Mouse (Mus musculus) MEL (cell line): ENCODE measurements around the gene Adgrb3. TPM values are rescaled to one million over a fixed set of nuclear protein-coding genes. Genes with fewer than 3 reads are reported as not detected.

Source experiments
- DNase-seq: peaks from one replicate; pipeline ENCODE4 v3.0.0; 2011; ENCODE audit warnings: low read depth, low spot score
- H3K27ac ChIP-seq: 2 replicates; pipeline ENCODE4 v1.5.1; 2012; ENCODE audit warnings: low read depth, mild to moderate bottlenecking, control low read depth, low read length, moderate library complexity; ENCODE audit not compliant: control insufficient read depth
- H3K27me3 ChIP-seq, 2 experiments: fragments of 150-350 bp in 1 of 2; sonication (generic) in 1 of 2; 2 replicates each; pipeline ENCODE4 v1.6.1; 2012; ENCODE audit warnings: low read length in 2 of 2, mild to moderate bottlenecking in 2 of 2, improper control_type of control experiment in 1 of 2, moderate library complexity in 1 of 2; ENCODE audit not compliant: insufficient read depth in 2 of 2, control insufficient read depth in 1 of 2
- H3K36me3 ChIP-seq, 2 experiments: 2 replicates each; pipeline ENCODE4 v1.6.1; 2012 to 2014; ENCODE audit warnings: low read length in 2 of 2, improper control_type of control experiment in 1 of 2, inconsistent platforms in 1 of 2, mild to moderate bottlenecking in 1 of 2; ENCODE audit not compliant: insufficient read depth in 2 of 2, control insufficient read depth in 1 of 2
- H3K4me1 ChIP-seq, 2 experiments: fragments of 150-350 bp in 1 of 2; sonication (generic) in 1 of 2; 2 replicates each; pipeline ENCODE4 v1.6.1; 2012; ENCODE audit warnings: low read length in 2 of 2, improper control_type of control experiment in 1 of 2, mild to moderate bottlenecking in 1 of 2; ENCODE audit not compliant: insufficient read depth in 2 of 2, control insufficient read depth in 1 of 2
- H3K4me3 ChIP-seq, 2 experiments: fragments of 150-350 bp in 1 of 2; sonication (generic) in 1 of 2; 2 replicates each; pipeline ENCODE4 v1.5.1; 2012; ENCODE audit warnings: low read depth in 2 of 2, low read length in 2 of 2, mild to moderate bottlenecking in 2 of 2, moderate library complexity in 2 of 2, control low read depth in 1 of 2, improper control_type of control experiment in 1 of 2; ENCODE audit not compliant: control insufficient read depth in 1 of 2, insufficient read depth in 1 of 2
- H3K79me2 ChIP-seq: 2 replicates; pipeline ENCODE4 v1.6.1; 2012; ENCODE audit warnings: mild to moderate bottlenecking, low read length, moderate library complexity; ENCODE audit not compliant: control insufficient read depth, poor library complexity, insufficient read depth
- H3K9ac ChIP-seq: 2 replicates; pipeline ENCODE4 v1.6.1; 2012; ENCODE audit warnings: low read depth, mild to moderate bottlenecking, control low read depth, low read length, moderate library complexity; ENCODE audit not compliant: control insufficient read depth, poor library complexity, severe bottlenecking
- H3K9me3 ChIP-seq: fragments of 150-350 bp; sonication (generic); replicated peaks from 2 replicates; pipeline ENCODE4 v1.6.1; 2012; ENCODE audit warnings: mild to moderate bottlenecking, low read length, improper control_type of control experiment, moderate library complexity; ENCODE audit not compliant: insufficient read depth
- BHLHE40 ChIP-seq: IDR thresholded peaks from 2 replicates; pipeline ENCODE4 v1.6.1; 2012; ENCODE audit warnings: low read depth, mild to moderate bottlenecking, inconsistent platforms, low read length, improper control_type of control experiment, borderline replicate concordance
- E2F4 ChIP-seq: IDR thresholded peaks from 2 replicates; pipeline ENCODE4 v1.6.1; 2011; ENCODE audit warnings: low read depth, low read length, improper control_type of control experiment, borderline replicate concordance
- EP300 ChIP-seq, 2 experiments: IDR thresholded peaks; 2 replicates each; pipeline ENCODE4 v1.6.1; 2011; ENCODE audit warnings: improper control_type of control experiment in 2 of 2, low read length in 2 of 2, low read depth in 1 of 2, mild to moderate bottlenecking in 1 of 2
- ETS1 ChIP-seq: IDR thresholded peaks from 2 replicates; pipeline ENCODE4 v1.6.1; 2012; ENCODE audit warnings: low read depth, mild to moderate bottlenecking, inconsistent platforms, low read length, improper control_type of control experiment, moderate library complexity
- GATA1 ChIP-seq: IDR thresholded peaks from 2 replicates; pipeline ENCODE4 v1.6.1; 2011; ENCODE audit warnings: low read depth, low read length, improper control_type of control experiment
- JUND ChIP-seq: IDR thresholded peaks from 2 replicates; pipeline ENCODE4 v1.6.1; 2011; ENCODE audit warnings: low read depth, mild to moderate bottlenecking, improper control_type of control experiment, low read length
- KAT2A ChIP-seq: conservative IDR thresholded peaks from 2 replicates; pipeline ENCODE4 v1.6.1; 2012; ENCODE audit warnings: low read depth, low read length, improper control_type of control experiment, inconsistent platforms
- MAFK ChIP-seq: IDR thresholded peaks from 2 replicates; pipeline ENCODE4 v1.6.1; 2011; ENCODE audit warnings: low read depth, mild to moderate bottlenecking, low read length, improper control_type of control experiment, borderline replicate concordance
- MAX ChIP-seq: IDR thresholded peaks from 2 replicates; pipeline ENCODE4 v1.6.1; 2011; ENCODE audit warnings: low read length, improper control_type of control experiment
- MAZ ChIP-seq: IDR thresholded peaks from 2 replicates; pipeline ENCODE4 v1.6.1; 2012; ENCODE audit warnings: low read depth, mild to moderate bottlenecking, inconsistent platforms, low read length, improper control_type of control experiment
- MEF2A ChIP-seq: IDR thresholded peaks from 2 replicates; pipeline ENCODE4 v1.6.1; 2014; ENCODE audit warnings: low read depth, mild to moderate bottlenecking, inconsistent platforms, low read length, improper control_type of control experiment; ENCODE audit not compliant: poor library complexity, insufficient replicate concordance, severe bottlenecking; ENCODE audit errors: extremely low read depth
- MXI1 ChIP-seq: IDR thresholded peaks from 2 replicates; pipeline ENCODE4 v1.6.1; 2011; ENCODE audit warnings: mild to moderate bottlenecking, low read depth, low read length, improper control_type of control experiment
- MYB ChIP-seq: IDR thresholded peaks from 2 replicates; pipeline ENCODE4 v1.6.1; 2011; ENCODE audit warnings: mild to moderate bottlenecking, low read depth, low read length, improper control_type of control experiment
- NELFE ChIP-seq: IDR thresholded peaks from 2 replicates; pipeline ENCODE4 v1.6.1; 2011; ENCODE audit warnings: low read depth, low read length, improper control_type of control experiment
- POLR2A ChIP-seq, 2 experiments: IDR thresholded peaks; 2 replicates each; pipeline ENCODE4 v1.6.1; 2011 to 2012; ENCODE audit warnings: low read length in 2 of 2, mild to moderate bottlenecking in 2 of 2, control low read depth in 1 of 2, improper control_type of control experiment in 1 of 2, low read depth in 1 of 2, moderate library complexity in 1 of 2; ENCODE audit not compliant: control insufficient read depth in 1 of 2, insufficient read depth in 1 of 2, poor library complexity in 1 of 2
- POLR2AphosphoS2 ChIP-seq: IDR thresholded peaks from 2 replicates; pipeline ENCODE4 v1.6.1; 2011; ENCODE audit warnings: low read length, improper control_type of control experiment
- POLR2AphosphoS5 ChIP-seq: IDR thresholded peaks from 2 replicates; pipeline ENCODE4 v1.6.1; 2012; ENCODE audit warnings: low read depth, borderline replicate concordance, mild to moderate bottlenecking, inconsistent platforms, low read length, moderate library complexity, mixed read lengths
- RAD21 ChIP-seq: IDR thresholded peaks from 2 replicates; pipeline ENCODE4 v1.6.1; 2011; ENCODE audit warnings: mild to moderate bottlenecking, low read depth, low read length, improper control_type of control experiment
- RCOR1 ChIP-seq: IDR thresholded peaks from 2 replicates; pipeline ENCODE4 v1.6.1; 2012; ENCODE audit warnings: low read depth, mild to moderate bottlenecking, inconsistent platforms, low read length, improper control_type of control experiment
- SIN3A ChIP-seq: IDR thresholded peaks from 2 replicates; pipeline ENCODE4 v1.6.1; 2012; ENCODE audit warnings: low read length, improper control_type of control experiment, inconsistent platforms
- TAL1 ChIP-seq: IDR thresholded peaks from 2 replicates; pipeline ENCODE4 v1.6.1; 2012; ENCODE audit warnings: mild to moderate bottlenecking, inconsistent platforms, low read length, moderate library complexity, mixed read lengths
- TBP ChIP-seq: IDR thresholded peaks from 2 replicates; pipeline ENCODE4 v1.8.0; 2011; ENCODE audit warnings: low read depth, low read length, improper control_type of control experiment
- UBTF ChIP-seq: IDR thresholded peaks from 2 replicates; pipeline ENCODE4 v1.6.1; 2012; ENCODE audit warnings: low read depth, mild to moderate bottlenecking, inconsistent platforms, low read length, improper control_type of control experiment, moderate library complexity, borderline replicate concordance; ENCODE audit not compliant: insufficient read depth
- USF2 ChIP-seq, 2 experiments: IDR thresholded peaks; 2 replicates each; pipeline ENCODE4 v1.6.1; 2011 to 2012; ENCODE audit warnings: improper control_type of control experiment in 2 of 2, low read length in 2 of 2, borderline replicate concordance in 1 of 2, inconsistent platforms in 1 of 2, low read depth in 1 of 2, mild to moderate bottlenecking in 1 of 2; ENCODE audit not compliant: insufficient read depth in 1 of 2
- ZC3H11A ChIP-seq: IDR thresholded peaks from 2 replicates; pipeline ENCODE4 v1.6.1; 2012; ENCODE audit warnings: low read depth, mild to moderate bottlenecking, inconsistent platforms, low read length, improper control_type of control experiment
- ZKSCAN1 ChIP-seq: IDR thresholded peaks from 2 replicates; pipeline ENCODE4 v1.6.1; 2012; ENCODE audit warnings: low read depth, mild to moderate bottlenecking, inconsistent platforms, low read length, improper control_type of control experiment, moderate library complexity
- ZNF384 ChIP-seq: IDR thresholded peaks from 2 replicates; pipeline ENCODE4 v1.6.1; 2012; ENCODE audit warnings: low read depth, mild to moderate bottlenecking, inconsistent platforms, low read length, improper control_type of control experiment
- polyA plus RNA-seq, 2 experiments: library from polyadenylated mRNA; stranded (reverse) in 1 of 2; unstranded in 1 of 2; fragments of >175 nt in 1 of 2; fragments of >200 nt in 1 of 2; gene quantifications; 2 replicates each; pipeline versions ENCODE4 v1.2.1 to v1.2.4; 2012; ENCODE audit warnings: low replicate concordance in 2 of 2, low read depth in 1 of 2; ENCODE audit not compliant: insufficient read length in 2 of 2, insufficient read depth in 1 of 2, missing spikeins in 1 of 2
- total RNA-seq: library from RNA; depleted of rRNA; stranded (reverse); fragments of 300-350 nt; gene quantifications from 2 replicates; pipeline ENCODE4 v1.2.3, GENCODE M21; 2012

Gene Adgrb3
- total and polyA plus RNA-seq, 3 experiments = not detected

DNA sequence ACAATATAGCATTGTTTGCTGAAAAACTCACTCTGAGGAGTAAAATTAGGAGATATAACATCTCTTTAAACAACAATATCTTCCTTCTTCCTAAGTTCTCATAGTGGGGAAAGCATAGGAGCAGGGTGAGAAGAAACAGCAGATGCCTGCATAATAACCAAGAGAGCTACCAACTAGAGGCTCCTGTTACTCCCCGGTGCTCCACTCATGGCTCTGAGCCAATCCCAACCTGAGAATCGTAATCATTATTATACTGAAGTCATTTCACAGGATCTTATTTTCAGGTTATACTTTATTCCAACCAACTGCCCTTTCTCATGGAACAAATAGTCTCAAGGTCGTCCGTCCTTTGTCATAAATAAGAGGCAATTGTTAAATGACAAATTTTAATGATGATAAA, 75.0 kb downstream of the Adgrb3 start:
- Histone ChIP-seq H3K4me1 (no peaks in the 10 kb centered on the region), H3K27me3 (no peaks in the 10 kb centered on the region), H3K27ac (no peak overlapping the region), H3K9ac (no peak overlapping the region), H3K36me3 (no peaks in the 10 kb centered on the region), H3K79me2 (no peaks in the 10 kb centered on the region), H3K4me3 (no peak overlapping the region), H3K9me3 (no peaks in the 10 kb centered on the region)
- no peak for DNase-seq
- TF ChIP-seq TAL1 (no peak), SIN3A (no peak), MAFK (no peak), POLR2A (IDR thresholded peaks at IDR 0.05; ENCODE audit: control insufficient read depth in 1 of 2, insufficient read depth in 1 of 2, low read depth in 1 of 2, low read length in 2 of 2, poor library complexity in 1 of 2) (no peak), ZC3H11A (no peak), KAT2A (no peak), TBP (no peak), GATA1 (no peak), USF2 (IDR thresholded peaks at IDR 0.05; ENCODE audit: borderline replicate concordance in 1 of 2, insufficient read depth in 1 of 2, low read depth in 1 of 2, low read length in 2 of 2) (no peak), MAX (no peak), ZNF384 (no peak), MXI1 (no peak), MEF2A (no peak)

DNA sequence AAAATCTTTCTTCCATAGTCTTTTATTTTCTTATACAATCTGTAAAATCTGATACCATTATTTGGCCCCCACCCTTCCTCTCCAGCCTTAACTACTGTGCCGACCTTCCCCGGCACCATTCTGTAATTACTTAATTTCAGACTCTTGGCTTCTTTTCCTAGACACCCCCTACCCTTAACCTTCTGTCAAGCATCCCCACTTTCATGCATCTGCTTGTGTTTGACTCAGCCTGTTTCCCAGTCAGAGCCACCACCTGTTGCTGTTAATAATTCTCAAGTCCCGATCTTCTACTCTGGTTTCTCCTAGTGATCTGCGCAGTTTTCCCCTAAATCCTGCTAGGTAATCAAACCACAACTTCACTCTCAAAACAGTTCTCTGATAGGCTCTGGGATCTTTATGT, 83.9 kb downstream of the Adgrb3 start:
- H3K4me3 ChIP-seq = no peak overlapping the region
- no peaks in the 10 kb centered on the region for H3K36me3 ChIP-seq
- TF ChIP-seq POLR2AphosphoS5 = no peak
- TF ChIP-seq E2F4 = no peak
- TF ChIP-seq POLR2A (IDR thresholded peaks at IDR 0.05; ENCODE audit: control insufficient read depth in 1 of 2, insufficient read depth in 1 of 2, low read depth in 1 of 2, low read length in 2 of 2, poor library complexity in 1 of 2) = no peak
- no peak for TF ChIP-seq BHLHE40
- no peak for TF ChIP-seq NELFE
- TF ChIP-seq EP300 (IDR thresholded peaks at IDR 0.05; ENCODE audit: low read depth in 1 of 2, low read length in 2 of 2) = no peak
- no peak for TF ChIP-seq RAD21
- TF ChIP-seq RCOR1 = no peak
- TF ChIP-seq JUND = no peak
- TF ChIP-seq MAZ = no peak
- no peak for TF ChIP-seq ETS1
- TF ChIP-seq ZKSCAN1 = no peak
- no peak for TF ChIP-seq SIN3A
- no peak for TF ChIP-seq POLR2AphosphoS2
- TF ChIP-seq ZNF384 = no peak
- TF ChIP-seq MYB = no peak
- TF ChIP-seq ZC3H11A = no peak
- TF ChIP-seq UBTF = no peak
- TF ChIP-seq MAX = no peak
- no peaks in the 10 kb centered on the region for H3K9me3 ChIP-seq
- no peaks in the 10 kb centered on the region for H3K79me2 ChIP-seq
- no peak for DNase-seq
- H3K27me3 ChIP-seq = no peaks in the 10 kb centered on the region
- no peak overlapping the region for H3K9ac ChIP-seq
- no peaks in the 10 kb centered on the region for H3K4me1 ChIP-seq
- H3K27ac ChIP-seq = no peak overlapping the region
